Mouse (Mus musculus) ES-E14 (cell line): Measurements from ENCODE around the gene Ric8b. TPM values are rescaled to one million over a fixed set of nuclear protein-coding genes. Genes with fewer than 3 reads are reported as not detected.

Source experiments
- DNase-seq: peaks from one replicate; pipeline ENCODE4 v3.0.0-alpha.2; 2013; ENCODE audit warnings: low read depth, low spot score
- H3K27ac ChIP-seq: 2 replicates; pipeline ENCODE4 v1.5.1; 2012; ENCODE audit warnings: low read depth, mild to moderate bottlenecking, low read length, moderate library complexity, mixed read lengths; ENCODE audit not compliant: poor library complexity, insufficient read depth, severe bottlenecking
- H3K36me3 ChIP-seq: 2 replicates; pipeline ENCODE4 v1.6.1; 2012; ENCODE audit warnings: mild to moderate bottlenecking, low read length, moderate library complexity, mixed read lengths; ENCODE audit not compliant: control insufficient read depth, poor library complexity, insufficient read depth, severe bottlenecking
- H3K4me1 ChIP-seq, 2 experiments: fragments of 150-350 bp in 1 of 2; sonication (generic) in 1 of 2; 2 replicates each; pipeline ENCODE4 v1.6.1; 2012; ENCODE audit warnings: low read length in 2 of 2, mild to moderate bottlenecking in 1 of 2, mixed read lengths in 1 of 2; ENCODE audit not compliant: control insufficient read depth in 2 of 2, insufficient read depth in 2 of 2, poor library complexity in 1 of 2
- H3K4me3 ChIP-seq, 2 experiments: fragments of 150-350 bp in 1 of 2; sonication (generic) in 1 of 2; 2 replicates each; pipeline ENCODE4 v1.5.1; 2012; ENCODE audit warnings: low read length in 2 of 2, low read depth in 1 of 2, mild to moderate bottlenecking in 1 of 2, mixed read lengths in 1 of 2; ENCODE audit not compliant: insufficient read depth in 1 of 2, poor library complexity in 1 of 2, severe bottlenecking in 1 of 2
- H3K9ac ChIP-seq: 2 replicates; pipeline ENCODE4 v1.6.1; 2012; ENCODE audit warnings: low read depth, mild to moderate bottlenecking, low read length, mixed read lengths; ENCODE audit not compliant: poor library complexity, insufficient read depth, severe bottlenecking
- H3K9me3 ChIP-seq: fragments of 150-350 bp; sonication (generic); 2 replicates; pipeline ENCODE4 v1.6.1; 2012; ENCODE audit warnings: low read depth, mild to moderate bottlenecking, low read length; ENCODE audit not compliant: control insufficient read depth, insufficient read depth
- CHD2 ChIP-seq: IDR thresholded peaks from 2 replicates; pipeline ENCODE4 v1.6.1; 2014; ENCODE audit warnings: mild to moderate bottlenecking, low read depth, low read length, inconsistent platforms
- HCFC1 ChIP-seq: IDR thresholded peaks from 2 replicates; pipeline ENCODE4 v1.6.1; 2012; ENCODE audit warnings: low read length, inconsistent platforms, borderline replicate concordance; ENCODE audit not compliant: insufficient read depth
- MAFK ChIP-seq: IDR thresholded peaks from 2 replicates; pipeline ENCODE4 v1.6.1; 2014; ENCODE audit warnings: mild to moderate bottlenecking, low read depth, low read length, inconsistent platforms; ENCODE audit not compliant: insufficient read depth
- ZC3H11A ChIP-seq: IDR thresholded peaks from 2 replicates; pipeline ENCODE4 v1.6.1; 2012; ENCODE audit warnings: low read depth, mild to moderate bottlenecking, inconsistent platforms, low read length, borderline replicate concordance
- ZNF384 ChIP-seq: IDR thresholded peaks from 2 replicates; pipeline ENCODE4 v1.6.1; 2012; ENCODE audit warnings: low read depth, low read length, inconsistent platforms
- in situ Hi-C, 2 experiments: fragments of 600-800 bp; cut with MboI; formaldehyde crosslinking; loops; one replicate each; pipeline ENCODE4 v1.15.1; 2025; ENCODE audit warnings: low sequenced_read_pairs in 2 of 2, inconsistent platforms in 1 of 2; ENCODE audit not compliant: unreplicated experiment in 2 of 2
- total RNA-seq: library from RNA; depleted of rRNA; stranded (reverse); fragments of 300-350 nt; gene quantifications from 2 replicates; pipeline ENCODE4 v1.2.3, GENCODE M21; 2012

Gene Ric8b
- total RNA-seq, 1 experiment, result 17.2 TPM

- Histone ChIP-seq H3K27ac (peak overlapping the region; percentile 84), H3K4me3 (peak overlapping the region; percentile 2 to 42; a peak in 2 of 4 replicates), H3K9me3 (no peaks in the 10 kb centered on the region), H3K36me3 (no peaks in the 10 kb centered on the region; the same call in 1 of the 2 replicates), H3K9ac (peak overlapping the region; percentile 53; the same call in 1 of the 2 replicates), H3K4me1 (peaks cover 6 to 30% of the 10 kb centered on the region in 2 experiments; a peak in 3 of 4 replicates)
- no peak for DNase-seq
- in situ Hi-C loops, result no loop called here
- TF ChIP-seq MAFK (no peak), CHD2 (no peak), HCFC1 (no peak), ZC3H11A (no peak), ZNF384 (no peak)
Measured at GRCm38 (mm10) chr10:84910194-84910593, 7.2 kb upstream of the Ric8b start.

- no peak for DNase-seq
- Histone ChIP-seq H3K27ac (peak overlapping the region; percentile 84), H3K9me3 (no peaks in the 10 kb centered on the region), H3K4me3 (no peak overlapping the region), H3K36me3 (no peaks in the 10 kb centered on the region; the same call in 1 of the 2 replicates), H3K9ac (no peak overlapping the region), H3K4me1 (peaks cover 6 to 30% of the 10 kb centered on the region in 2 experiments; a peak in 3 of 4 replicates)
- TF ChIP-seq ZC3H11A (no peak), HCFC1 (no peak), ZNF384 (no peak), MAFK (no peak), CHD2 (no peak; the same call in 1 of the 2 replicates)
- in situ Hi-C loops, result no loop called here
Measured at GRCm38 (mm10) chr10:84910758-84911384, 6.5 kb upstream of the Ric8b start.

- no peak for TF ChIP-seq ZC3H11A
- no peak for TF ChIP-seq CHD2
- TF ChIP-seq HCFC1, result no peak
- TF ChIP-seq MAFK, result no peak
- TF ChIP-seq ZNF384, result no peak
- H3K4me3 ChIP-seq, result no peak overlapping the region
Measured at GRCm38 (mm10) chr10:84913148-84913547, 4.3 kb upstream of the Ric8b start.

GRCm38 (mm10) chr10:84915476-84915875 is 1.9 kb upstream of the Ric8b start:
- Histone ChIP-seq H3K9me3 (no peaks in the 10 kb centered on the region), H3K4me3 (no peak overlapping the region), H3K4me1 (peaks cover 5 to 12% of the 10 kb centered on the region in 2 experiments; a peak in 3 of 4 replicates), H3K9ac (no peak overlapping the region), H3K27ac (no peak overlapping the region), H3K36me3 (no peaks in the 10 kb centered on the region)
- in situ Hi-C loops, result no loop called here
- DNase-seq, result no peak
- TF ChIP-seq ZNF384 (no peak), ZC3H11A (no peak)

More at GRCm38 (mm10) chr10:84913148-84913547, 4.3 kb upstream of the Ric8b start:
- H3K4me1 ChIP-seq, result peaks cover 6 to 27% of the 10 kb centered on the region in 2 experiments; a peak in 3 of 4 replicates
- H3K9ac ChIP-seq, result no peak overlapping the region
- H3K9me3 ChIP-seq, result no peaks in the 10 kb centered on the region
- no peak overlapping the region for H3K27ac ChIP-seq
- in situ Hi-C loops, result no loop called here
- no peaks in the 10 kb centered on the region; the same call in 1 of the 2 replicates for H3K36me3 ChIP-seq
- DNase-seq, result no peak
